Mouse (Mus musculus): Measurements from ENCODE around the gene Txndc17. TPM values are rescaled to one million over a fixed set of nuclear protein-coding genes. Genes with fewer than 3 reads are reported as not detected.

The Txndc17 gene
- total RNA-seq, 1 experiment from 2014 or later, result 33.7 TPM

Other genes starting within 250 kb of the Txndc17 start
- gene Aipl1, start 170.0 kb upstream of the Txndc17 start, total RNA-seq (2017), result 0.84 and 1.3 TPM in 2 replicates
- gene Pimreg, start 165.5 kb upstream of the Txndc17 start, total RNA-seq (2017), result 18.3 and 19.3 TPM in 2 replicates
- not detected in 2 replicates for gene Pitpnm3, start 71.8 kb upstream of the Txndc17 start, total RNA-seq (2017)
- 0.50 and 1.2 TPM in 2 replicates for gene Gm43951, start 707 bp upstream of the Txndc17 start, total RNA-seq (2017)
- gene 4933427D14Rik, start 88 bp upstream of the Txndc17 start, total RNA-seq (2017), result 28.3 and 40.3 TPM in 2 replicates
- 23.0 and 24.4 TPM in 2 replicates for gene Med31, start 8.0 kb downstream of the Txndc17 start, total RNA-seq (2017)
- gene Slc13a5, start 59.7 kb downstream of the Txndc17 start, total RNA-seq (2017), result not detected in 2 replicates
- gene Xaf1, start 94.1 kb downstream of the Txndc17 start, total RNA-seq (2017), result 41.7 and 58.5 TPM in 2 replicates
- gene Fbxo39, start 106.9 kb downstream of the Txndc17 start, total RNA-seq (2017), result not detected in 2 replicates
- gene Tekt1, start 154.9 kb downstream of the Txndc17 start, total RNA-seq (2017), result not detected in 2 replicates
- gene Smtnl2, start 204.2 kb downstream of the Txndc17 start, total RNA-seq (2017), result 0.35 and 0.44 TPM in 2 replicates
- gene Ggt6, start 228.0 kb downstream of the Txndc17 start, total RNA-seq (2017), result not detected in 2 replicates
- gene Mybbp1a, start 233.8 kb downstream of the Txndc17 start, total RNA-seq (2017), result 145 and 148 TPM in 2 replicates